Mouse (Mus musculus) lung, postnatal 10 days (tissue): ENCODE measurements at regions not wholly inside any gene's neighbourhood (a gene's known extent, or its start where the extent isn't known, plus 50 kb on each side); places are given as distances from the start of the nearest gene placed in this dataset.
"Not testable (repeated sequence)": the region's sequence is repeated elsewhere in the genome, so short reads cannot be mapped to it uniquely, and the experiment has no call there.

Experiments
- DNase-seq: peaks from one replicate; pipeline ENCODE4 v3.0.0; 2021

DNA sequence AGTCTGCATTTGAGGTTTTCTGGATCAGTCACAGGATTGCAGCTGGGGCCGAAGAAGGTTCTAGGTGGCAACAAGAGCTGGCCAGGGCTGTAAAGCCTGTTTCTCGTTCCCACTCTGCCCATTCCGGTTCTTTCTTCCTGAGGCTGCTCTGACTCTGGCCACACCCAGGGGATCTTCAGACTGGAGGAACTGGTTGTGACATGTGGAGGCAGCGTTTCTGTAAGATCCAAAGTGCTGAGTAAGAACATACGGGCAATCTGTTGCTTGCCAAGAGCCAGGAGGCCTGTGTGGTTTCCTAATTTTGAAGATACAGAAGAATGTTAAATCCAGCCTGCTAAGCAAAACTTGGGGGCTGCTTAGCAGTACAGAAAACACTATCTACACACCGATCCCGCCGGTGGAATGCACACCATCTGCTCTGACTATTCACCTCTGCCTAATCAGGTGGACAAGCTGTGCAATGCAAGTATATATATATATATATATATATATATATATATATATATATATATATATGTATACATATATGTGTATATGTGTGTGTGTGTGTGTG is 99.3 kb upstream of the Bmp2k start:
- DNase-seq = peak; percentile 57

DNA sequence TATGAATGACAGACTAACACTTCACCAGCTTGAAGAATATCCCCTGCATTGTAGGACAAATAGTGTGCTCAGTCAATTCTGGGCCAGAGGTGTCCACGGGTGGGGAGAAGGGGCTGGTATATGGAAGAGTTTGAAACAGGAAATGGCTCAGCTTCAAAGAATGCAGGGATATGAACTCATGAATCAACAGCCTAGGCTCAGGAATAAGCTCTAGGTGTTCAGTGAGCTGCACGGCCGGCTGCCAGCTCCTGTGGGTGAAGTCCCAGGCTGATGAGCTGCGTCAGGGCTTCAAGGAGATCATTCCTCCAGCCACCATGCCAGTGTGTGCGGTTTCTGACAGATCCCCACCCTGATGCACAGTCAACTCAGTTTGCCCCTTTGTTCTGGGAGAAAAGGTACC is 98.8 kb upstream of the Bmp2k start:
- DNase-seq = no peak

DNA sequence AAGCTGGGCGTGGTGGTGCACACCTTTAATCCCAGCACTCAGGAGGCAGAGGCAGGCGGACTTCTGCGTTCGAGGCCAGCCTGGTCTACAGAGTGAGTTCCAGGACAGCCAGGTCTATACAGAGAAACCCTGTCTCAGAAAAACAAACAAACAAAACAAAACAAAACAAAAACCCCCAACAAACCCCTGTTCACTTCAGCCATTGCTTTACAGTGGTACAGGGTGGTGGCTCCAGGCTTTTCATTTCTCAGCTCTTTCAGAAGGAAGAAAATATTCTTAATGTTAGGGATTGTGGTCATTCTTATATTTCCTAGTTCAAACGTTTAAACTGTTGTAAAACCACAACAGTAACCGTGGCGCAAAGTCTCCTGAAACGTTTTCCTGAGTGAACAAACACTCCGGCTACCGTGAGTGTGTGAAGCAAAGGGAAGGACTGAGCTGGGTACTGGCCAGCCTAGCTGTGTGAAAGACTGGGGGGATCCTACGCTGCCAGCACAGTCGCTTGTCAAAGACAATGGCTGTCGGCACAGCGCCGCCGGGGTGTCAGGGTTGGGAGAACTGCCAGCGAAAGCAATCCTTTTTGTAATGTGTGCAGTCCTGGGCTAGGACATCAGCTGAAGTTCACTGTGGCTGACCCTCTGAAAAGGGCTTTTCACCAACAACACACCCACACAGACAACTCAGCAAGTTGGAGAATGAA is 91.8 kb upstream of the Bmp2k start:
- peak; percentile 82 for DNase-seq

DNA sequence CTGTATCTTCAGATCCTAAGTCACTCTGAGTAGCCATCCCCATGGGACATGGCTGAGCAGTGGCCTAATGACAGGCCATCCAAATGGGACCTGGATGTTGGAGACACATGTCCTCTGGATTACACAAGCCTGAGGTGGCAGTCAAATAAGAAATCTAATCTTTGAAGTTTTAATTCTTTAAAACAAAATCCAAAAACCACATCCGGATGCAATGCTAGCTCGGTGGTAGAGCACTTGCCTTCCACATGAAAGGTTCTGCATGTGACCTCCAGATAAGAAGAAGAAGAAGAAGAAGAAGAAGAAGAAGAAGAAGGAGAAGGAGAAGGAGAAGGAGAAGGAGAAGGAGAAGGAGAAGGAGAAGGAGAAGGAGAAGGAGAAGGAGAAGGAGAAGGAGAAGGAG is 89.1 kb upstream of the Bmp2k start:
- not testable (repeated sequence) for DNase-seq

DNA sequence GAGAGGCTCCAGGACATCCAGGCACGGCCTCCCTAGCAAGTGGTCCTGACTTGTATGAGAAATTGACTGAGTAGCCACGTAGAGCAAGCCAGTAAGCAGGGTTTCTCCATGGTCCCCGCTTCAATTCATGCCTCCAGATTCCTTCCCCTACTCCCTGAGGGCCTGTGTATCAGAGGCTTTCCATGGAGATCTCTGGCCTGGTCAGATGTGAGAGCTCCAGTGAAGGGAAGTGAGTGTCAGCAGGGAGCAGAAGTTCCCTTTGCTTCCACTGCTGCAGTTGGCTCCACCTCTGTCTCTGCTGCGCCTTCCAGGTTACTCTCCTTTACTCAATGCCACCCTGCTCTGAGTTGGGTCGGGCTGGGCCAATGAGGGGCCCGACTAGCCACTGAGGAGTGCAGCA is 88.3 kb upstream of the Bmp2k start:
- no peak for DNase-seq

DNA sequence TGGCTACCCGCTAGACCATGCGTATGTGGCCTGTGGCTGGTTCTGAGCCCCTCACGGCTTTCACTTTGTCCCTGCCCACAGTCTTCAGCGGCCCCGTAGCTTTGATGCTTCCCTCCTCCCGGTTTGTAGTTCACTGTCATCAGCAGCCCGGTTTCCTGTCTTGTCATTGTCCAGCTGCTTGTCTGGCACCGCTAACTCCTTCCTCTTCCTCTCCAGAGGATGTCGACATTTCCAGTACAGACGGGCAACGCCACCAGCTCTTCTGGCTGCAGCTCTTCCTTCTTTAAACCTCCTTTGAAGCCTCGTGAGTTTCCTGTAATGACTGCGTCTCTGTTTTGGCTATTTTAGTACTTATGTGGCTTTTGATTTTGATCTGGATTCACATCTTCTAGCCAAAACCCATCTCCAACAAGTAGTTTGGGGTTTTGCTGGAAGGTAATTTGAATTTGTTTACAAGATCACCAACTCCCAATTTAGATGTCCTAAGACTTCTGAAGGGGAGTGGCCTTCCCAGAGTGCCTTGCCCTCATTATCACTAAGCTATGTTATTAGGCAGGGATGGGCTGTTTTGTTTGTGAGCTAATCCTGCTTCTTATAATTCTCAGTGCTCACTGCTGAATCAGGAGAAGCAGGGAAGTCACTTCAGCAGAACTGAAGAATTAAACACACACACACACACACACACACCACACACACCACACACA is 85.8 kb upstream of the Bmp2k start:
- peak; percentile 89 for DNase-seq

DNA sequence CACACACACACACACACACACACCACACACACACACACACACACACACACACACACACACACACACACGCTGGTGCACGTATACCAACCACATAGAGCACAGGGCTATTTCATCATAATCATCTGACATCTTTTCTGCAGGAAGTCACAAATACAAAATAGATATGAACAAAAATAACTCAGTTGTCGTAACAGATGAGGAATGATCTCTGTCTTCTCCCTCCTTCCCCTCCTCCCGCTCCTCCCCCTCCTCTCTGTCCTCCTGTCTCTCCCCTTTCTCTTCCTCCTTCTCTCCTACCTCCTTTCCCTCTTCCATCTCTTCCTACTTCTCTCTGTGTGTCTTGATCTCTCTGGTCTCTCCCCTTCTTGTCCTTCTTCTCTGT is 85.2 kb upstream of the Bmp2k start:
- peak; percentile 53 for DNase-seq

DNA sequence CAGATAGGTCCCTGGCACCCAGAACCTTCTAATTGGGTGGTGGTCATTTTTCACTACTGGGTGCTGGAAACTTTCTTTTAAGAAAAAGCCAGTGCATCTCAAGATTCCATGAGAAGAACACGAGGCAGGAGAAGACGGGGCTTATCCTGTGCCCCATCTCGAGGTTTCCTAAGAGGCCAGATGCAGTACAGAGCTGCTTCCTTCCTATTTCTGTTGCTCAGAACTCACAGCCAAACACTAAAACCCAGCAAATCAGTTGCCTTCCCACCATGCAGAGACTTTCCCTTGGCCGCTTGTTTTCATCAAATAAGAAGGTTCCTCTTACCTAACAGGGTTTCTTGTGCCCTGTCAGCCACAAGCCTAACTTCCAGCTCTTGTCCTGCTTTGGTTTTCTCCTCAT is 84.7 kb upstream of the Bmp2k start:
- DNase-seq = no peak

DNA sequence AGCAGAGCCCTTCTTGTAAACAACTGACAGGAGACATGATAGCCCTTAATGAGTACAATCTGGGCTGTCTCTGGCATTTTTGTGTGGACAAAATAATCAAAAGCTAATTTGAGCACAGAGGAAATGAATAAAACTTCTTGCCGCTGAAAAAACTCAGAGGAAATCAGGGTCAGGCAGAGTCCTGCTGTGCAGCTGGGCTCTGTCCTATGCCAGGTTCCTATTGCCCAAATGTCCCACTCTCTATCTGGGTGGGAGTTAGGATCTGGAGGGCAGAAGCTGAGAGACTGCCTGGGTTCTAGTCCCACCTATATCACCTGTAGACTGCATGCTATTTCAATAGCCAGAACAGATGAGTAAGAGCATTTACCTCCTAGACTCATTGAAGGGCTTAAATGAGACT is 83.8 kb upstream of the Bmp2k start:
- DNase-seq = peak; percentile 55

DNA sequence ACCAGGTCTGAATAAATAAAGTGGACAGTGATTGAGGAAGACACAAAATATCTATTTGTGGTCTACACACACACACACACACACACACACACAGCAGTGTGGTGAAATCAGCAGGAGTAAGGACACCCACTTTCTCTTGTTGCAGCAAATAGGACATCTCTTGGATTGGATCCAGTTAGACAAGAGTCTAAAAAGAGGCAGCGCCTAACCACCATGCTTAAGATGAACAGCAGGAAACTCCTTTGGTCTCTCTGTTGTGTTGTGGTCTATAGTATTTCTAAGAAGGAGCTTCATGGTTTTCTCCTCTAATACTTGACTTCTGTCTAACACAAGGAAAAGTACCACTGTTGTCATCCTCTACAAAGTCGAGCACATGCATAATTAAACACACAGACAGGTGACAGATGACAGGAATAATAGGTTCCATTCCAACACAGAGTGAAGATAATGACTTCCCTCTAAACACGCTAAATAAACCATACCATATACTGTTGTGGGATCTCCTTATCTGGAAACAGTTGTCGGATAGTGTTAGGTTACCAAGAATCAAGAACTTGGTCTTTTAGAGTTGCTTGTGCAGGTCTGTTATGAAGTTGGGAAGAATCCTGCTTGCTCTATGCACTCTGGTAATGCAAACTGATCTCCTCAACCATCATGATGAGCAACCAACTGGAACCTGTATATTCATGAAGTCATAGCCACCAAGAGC is 82.6 kb upstream of the Bmp2k start:
- DNase-seq = no peak

DNA sequence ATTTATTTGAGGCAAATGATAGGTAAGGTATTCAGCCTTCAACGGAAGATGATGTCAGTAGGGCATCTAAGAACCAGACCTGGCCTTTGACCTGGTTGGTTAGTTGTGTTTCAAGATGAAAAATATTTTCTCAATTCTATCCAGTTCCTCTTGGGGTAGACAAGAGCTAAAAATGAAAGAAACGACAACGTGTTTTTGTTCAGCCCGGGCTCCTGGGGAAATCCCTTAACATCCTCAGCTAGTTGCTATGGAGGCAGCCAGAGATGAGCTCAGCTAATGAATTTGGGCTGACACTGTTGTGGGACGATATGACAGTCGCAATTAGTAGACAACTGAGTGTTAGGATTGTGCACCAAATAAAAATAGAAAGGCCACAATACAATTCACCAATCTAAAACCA is 80.6 kb upstream of the Bmp2k start:
- DNase-seq = no peak

DNA sequence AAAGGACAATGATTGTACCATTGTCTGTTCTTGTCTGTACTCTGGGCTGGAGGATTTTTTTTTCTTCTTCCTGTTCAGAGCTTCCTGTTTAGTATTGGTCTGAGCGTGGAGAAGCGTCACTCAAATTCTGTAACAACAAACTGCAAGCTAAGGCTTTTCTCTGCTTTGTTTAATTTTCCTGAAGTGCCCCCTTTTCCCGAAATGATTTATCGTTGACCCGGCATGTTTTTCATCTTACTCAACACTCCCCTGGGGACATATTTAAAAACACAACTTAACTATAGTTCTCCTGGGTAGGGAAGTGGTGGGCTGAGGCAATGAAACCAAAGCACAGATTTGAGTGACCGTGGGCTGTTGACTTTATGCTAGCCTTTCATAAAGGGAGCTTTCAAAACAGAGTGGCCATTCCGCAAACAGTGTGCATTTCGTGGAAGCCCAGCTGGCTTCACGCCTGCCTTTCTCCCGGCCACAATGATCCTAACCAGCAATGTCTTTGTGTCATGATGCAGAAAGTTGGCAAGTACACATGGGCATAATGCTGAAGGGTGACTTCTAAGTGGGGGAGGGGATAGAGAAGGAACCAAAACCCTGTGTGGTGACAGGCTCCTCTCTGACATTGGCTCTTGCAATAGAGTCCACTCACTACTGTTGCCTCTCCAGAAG is 79.8 kb upstream of the Bmp2k start:
- DNase-seq = peak; percentile 58

DNA sequence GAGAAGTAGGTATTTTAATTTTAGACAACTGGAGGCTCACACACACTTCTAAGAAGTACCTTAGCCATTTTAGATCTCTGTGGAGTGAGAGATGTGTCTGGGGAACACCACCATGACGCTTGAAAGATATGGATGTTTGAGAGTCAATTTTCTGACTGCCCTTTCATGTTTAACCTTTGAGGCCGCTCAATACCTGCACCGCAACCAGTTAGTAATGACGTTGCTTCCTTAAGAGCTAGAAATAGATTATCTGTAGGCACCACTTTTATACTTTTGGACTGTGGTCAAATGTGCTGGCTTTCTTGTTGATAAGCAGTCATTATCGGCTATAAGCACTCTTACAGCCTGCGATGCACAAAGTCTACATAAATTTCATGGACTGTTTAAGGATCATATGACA is 78.3 kb upstream of the Bmp2k start:
- no peak for DNase-seq

DNA sequence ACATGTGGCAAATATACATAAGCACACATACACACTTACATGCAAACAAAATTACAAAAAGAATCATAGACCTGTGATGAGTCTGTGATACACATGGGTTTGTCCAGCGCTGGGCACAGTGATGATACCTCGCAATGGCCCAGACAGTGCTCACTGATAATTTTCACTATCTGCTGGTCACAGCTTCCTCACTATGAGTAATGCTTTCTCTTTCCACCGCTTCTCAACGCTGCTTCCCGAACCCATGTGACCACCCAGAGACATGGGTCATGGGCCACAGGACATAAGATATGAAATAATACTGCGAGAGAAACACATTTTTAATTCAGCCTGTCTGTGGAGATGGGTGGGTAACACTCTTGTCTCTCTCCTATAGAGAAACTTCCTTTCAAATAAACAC is 76.5 kb upstream of the Bmp2k start:
- DNase-seq = no peak

DNA sequence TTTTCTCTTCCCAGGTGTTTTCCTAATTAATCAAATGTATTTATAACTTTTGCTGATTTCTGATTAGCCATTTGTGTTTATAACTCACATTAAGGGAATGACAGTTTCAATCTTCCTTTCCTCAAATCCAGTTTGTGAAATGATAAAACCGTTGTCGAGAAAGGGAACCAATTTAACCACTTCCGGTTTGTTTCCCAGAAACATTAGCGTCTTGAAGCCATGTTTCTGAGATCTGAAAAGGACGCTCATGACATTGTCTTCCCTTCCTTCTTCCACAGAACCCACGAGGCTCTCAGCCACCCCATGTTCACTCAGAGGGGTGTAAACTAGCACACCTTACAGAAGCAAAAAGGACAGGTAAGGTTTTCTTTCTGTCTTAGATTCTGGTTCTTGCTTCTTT is 76.0 kb upstream of the Bmp2k start:
- DNase-seq = no peak

DNA sequence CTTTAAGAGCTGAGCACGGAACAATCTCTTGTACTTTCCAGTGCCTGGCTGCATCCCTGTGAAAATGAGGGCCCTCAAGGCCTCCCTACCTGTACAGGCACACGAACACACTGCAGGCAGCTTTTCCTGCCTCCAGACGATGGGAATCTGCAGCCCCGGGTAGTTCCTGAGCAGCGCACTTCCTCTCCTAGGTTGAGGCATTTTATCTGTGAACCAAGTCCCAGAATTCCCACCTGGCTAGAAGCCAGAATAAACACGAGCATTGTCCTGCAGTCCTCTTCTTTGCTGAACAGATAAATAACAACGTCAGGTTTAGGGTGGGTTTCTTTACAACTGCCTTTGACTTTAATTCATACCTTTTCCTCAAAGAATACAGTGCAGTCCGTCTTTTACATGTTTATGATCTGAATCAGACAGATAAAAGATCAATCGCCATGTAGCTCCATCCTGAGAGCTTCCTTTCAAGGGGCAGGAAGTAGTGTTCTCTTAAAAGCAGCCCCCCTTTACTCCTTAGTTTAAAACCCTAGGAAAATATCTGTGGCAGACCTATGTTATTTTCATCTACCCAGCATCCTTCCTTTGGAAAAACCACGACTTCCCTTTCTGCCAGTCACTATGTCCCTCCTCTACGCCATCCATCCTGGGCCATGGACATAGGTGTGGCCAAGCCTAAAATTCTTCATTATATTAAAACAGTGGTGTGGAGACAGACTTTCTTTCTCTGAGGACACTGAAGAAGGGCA is 75.3 kb upstream of the Bmp2k start:
- peak; percentile 77 for DNase-seq

DNA sequence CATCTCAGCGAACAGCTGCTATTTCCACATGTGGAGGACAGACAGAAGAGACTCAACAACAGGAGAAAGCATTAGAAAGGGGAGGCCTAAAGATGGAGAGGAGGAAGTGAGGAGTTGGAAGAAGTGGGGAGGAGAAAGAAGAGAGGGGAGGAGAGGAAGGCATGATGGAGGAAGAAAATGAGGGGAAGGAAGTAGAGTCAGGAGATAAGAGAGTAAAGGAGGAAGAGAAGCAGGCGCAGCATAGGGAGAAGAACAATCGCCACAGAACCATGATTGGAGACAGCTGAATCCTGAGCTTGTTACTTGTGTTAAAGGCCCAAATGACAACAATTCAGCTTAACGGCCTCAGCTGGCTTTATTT is 74.8 kb upstream of the Bmp2k start:
- no peak for DNase-seq

DNA sequence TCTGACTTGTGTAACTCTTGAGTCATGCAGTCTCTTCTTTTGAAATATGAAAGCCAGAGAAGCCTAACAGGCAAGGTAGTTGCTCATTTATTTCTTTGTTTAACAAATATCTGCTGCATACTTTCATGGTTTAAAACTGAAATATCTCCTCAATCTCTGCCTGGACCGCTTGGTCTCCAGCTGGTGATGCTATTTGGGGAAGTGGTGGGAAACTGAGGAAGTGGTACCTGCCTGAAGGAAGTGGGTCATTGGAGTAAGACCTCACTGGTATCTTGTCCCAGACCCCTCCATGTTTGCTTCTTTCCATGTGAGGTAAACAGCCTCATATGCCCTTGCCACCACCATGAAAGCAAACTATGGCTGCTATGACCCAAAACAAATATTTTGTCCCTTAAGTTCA is 74.0 kb upstream of the Bmp2k start:
- DNase-seq = no peak

DNA sequence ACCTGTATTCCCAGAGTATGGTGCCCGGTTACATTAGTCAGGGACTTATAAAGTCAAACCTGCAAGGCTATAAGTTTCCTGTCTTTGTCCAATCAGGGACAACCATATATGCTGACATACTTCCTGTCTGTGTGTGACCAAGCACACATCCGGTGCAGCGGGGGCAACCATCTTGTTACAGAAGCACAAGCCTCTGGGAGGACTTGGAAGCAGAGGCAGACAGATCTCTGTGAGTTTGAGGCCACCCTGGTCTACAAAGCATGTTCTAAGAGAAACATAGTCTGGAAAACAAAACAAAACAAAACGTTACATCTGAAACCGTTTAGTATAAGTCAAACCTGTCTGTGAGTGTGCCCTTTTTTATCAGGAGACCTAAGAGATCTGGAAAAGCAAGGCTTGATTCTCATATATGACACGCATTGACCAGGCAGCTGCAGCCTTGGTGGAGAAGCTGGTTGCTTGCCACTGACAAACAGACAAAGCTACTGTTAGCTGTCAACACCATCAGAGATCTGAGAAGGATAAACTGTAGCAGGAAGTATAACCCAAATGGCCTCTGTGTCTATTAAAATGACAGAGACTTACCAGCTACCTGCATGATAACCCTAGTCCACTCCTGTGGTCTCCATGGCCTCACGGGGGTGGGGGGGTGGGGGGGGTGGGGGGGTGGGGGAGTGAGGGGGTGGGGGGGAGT is 72.6 kb upstream of the Bmp2k start:
- DNase-seq = no peak

DNA sequence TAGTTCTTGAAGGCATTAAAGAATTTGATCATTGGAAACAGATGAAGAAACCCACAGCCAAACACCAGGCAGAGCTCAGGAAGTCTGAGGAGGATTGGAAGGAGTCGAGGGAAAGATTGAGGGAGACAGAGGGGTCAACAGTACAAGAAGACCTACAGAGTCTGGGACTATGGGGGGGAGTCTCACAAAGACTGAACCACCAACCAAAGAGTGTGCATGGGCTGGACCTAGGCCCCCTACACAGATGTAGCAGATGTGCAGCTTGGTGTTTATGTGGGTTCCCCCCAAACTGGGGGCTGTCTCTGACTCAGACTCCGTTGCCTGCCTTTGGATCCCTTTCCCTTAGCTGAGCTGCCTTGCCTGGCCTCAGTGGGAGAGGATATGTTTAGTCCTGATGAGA is 71.5 kb upstream of the Bmp2k start:
- no peak for DNase-seq

DNA sequence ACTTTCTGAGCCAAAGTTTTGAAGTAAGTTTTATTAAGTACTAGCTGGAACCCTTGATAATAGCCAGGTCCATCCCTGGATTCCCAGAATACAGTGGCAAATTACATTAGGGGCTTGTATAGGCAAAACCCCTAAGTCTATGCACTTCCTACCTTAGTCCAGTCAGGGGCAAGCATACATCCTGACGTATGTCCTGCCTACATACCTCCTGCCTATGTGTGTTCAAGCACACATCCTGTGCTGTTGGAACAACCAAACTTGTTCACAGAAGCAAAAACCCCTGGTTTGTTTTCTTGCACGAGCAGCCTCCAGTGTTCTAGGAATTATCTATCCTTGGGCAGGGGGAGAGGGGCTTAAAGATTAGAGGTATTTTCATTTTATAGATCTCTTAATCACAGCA is 66.4 kb upstream of the Bmp2k start:
- no peak for DNase-seq

DNA sequence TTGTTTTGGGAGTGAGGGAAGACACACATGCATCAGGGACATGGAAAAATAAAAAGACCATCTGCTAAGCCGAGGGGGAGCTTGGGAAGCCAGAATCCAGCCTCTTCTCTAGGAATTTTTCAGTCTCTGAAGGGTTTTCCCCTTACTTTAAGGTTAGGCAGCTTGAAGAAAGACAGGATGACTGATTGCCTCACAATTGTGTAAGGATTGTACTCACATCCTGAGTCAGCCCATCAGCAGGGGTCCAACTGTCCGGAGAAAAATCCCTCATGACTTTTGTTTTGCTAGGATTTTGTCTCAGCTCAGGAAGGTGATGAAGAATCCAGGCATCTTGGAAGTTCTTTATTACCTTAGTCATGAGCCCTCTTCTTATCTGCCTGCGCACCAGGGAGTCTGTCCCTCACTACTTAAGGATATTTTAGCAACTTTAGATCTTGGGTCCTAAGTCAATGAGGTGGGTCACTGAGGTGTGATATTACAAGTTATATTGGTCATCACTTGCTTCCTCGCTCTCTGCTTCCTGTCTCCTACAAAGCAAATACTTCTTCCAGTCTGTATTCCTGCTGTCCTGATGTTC is 65.8 kb upstream of the Bmp2k start:
- DNase-seq = no peak
